Comparison of ENCODE assay signal across 20 mouse cellular contexts in genomic region chr16:13504476-13504875, GRCm38 (mm10).
"Had no signal": no experiment of that assay in that cellular context is flagged by ENCODE, and none has a peak within 500 bp of the region (broad histone marks: within the 10 kb centered on the region; RNA-seq: fewer than 3 reads in every experiment).

No protein-coding gene starts in this region.

- ATAC-seq: hindbrain, postnatal 0 days; intestine, embryonic 16.5 days; liver, embryonic 12.5 days had no signal

- H3K4me1 ChIP-seq: heart, embryonic 13.5 days; heart, embryonic 15.5 days; hindbrain, embryonic 13.5 days; hindbrain, embryonic 15.5 days; kidney, embryonic 15.5 days; limb, embryonic 13.5 days; limb, embryonic 15.5 days; liver, embryonic 12.5 days had no signal

- DNase-seq: kidney, adult 11 months; kidney, adult 2 months; kidney, adult 9 months; kidney, postnatal 14 days; kidney, postnatal 36 days; layer of hippocampus, adult 9-11 months; layer of hippocampus, postnatal 36 days; left cerebral cortex, postnatal 4 days had no signal

- H3K4me3 ChIP-seq: heart, embryonic 13.5 days; heart, embryonic 15.5 days; hindbrain, embryonic 13.5 days; hindbrain, embryonic 15.5 days; kidney, embryonic 15.5 days; limb, embryonic 13.5 days; limb, embryonic 15.5 days; liver, embryonic 12.5 days had no signal

- H3K27ac ChIP-seq: heart, embryonic 13.5 days; heart, embryonic 15.5 days; hindbrain, embryonic 13.5 days; hindbrain, embryonic 15.5 days; hindbrain, postnatal 0 days; kidney, embryonic 15.5 days; kidney, postnatal 0 days; limb, embryonic 13.5 days; limb, embryonic 15.5 days; liver, embryonic 12.5 days; liver, embryonic 14.5 days had no signal
